18 mouse cellular contexts compared by ENCODE assay signal in the genomic region with DNA sequence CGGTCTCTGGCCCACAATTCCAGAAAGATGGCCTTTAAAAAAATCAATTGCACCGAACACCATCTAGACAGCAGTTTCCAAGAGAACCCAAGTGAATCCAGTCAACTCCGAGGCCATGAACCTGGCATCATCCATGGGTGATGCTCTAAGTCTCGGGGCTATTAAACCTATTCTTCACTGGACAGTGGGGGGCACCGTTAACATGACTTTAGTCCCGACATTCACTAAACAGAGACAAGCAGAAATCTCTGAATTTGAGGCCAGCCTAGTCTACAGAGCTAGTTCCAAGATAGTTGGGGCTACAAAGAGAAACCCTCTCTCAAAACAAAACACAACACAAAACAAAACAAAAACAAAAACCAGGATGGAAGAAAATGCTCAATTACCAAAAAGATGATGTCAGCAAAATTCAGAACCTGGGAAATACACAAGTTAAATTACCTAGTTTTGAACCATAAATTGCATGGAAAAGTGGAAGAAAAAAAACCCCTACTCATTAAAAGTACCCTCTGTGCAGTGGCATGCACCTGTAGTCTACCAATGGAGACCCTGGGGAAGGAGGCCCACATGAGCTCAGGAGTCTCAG. TPM values are rescaled to one million over a fixed set of nuclear protein-coding genes. Genes with fewer than 3 reads are reported as not detected.
DNase-seq lines count a peak whose midpoint lies in the region; TF ChIP-seq lines count a peak whose summit lies in the region.
"Had no signal": no experiment of that assay in that cellular context is flagged by ENCODE, and none has a peak within 500 bp of the region (broad histone marks: within the 10 kb centered on the region; RNA-seq: fewer than 3 reads in every experiment).

No protein-coding gene starts in this region.

- TF ChIP-seq CTCF in thymus, adult 2 months (IDR thresholded peaks at IDR 0.05; ENCODE audit: borderline replicate concordance, control insufficient read depth, extremely low read depth, insufficient read depth, low read length, poor library complexity) = no peak

- no peak overlapping the region for H3K27ac ChIP-seq in thymus, adult 2 months (ENCODE audit: control insufficient read depth, insufficient read depth, low read length)
- H3K27ac ChIP-seq: embryonic facial prominence, embryonic 13.5 days; limb, embryonic 10.5 days; liver, embryonic 15.5 days; stomach, embryonic 15.5 days had no signal

- WGBS in thymus, adult 2 months = 82% methylated on average over 6 of the region's 6 CpGs

- no peaks in the 10 kb centered on the region for H3K27me3 ChIP-seq in thymus, adult 2 months (ENCODE audit: control insufficient read depth, insufficient read depth, low read length)
- H3K27me3 ChIP-seq: embryonic facial prominence, embryonic 13.5 days; heart, embryonic 12.5 days; liver, embryonic 15.5 days; stomach, embryonic 15.5 days had no signal

- H3K4me3 ChIP-seq in thymus, adult 2 months (ENCODE audit: control insufficient read depth, insufficient read depth, low read length) = no peak overlapping the region
- H3K4me3 ChIP-seq: embryonic facial prominence, embryonic 13.5 days; heart, embryonic 12.5 days; limb, embryonic 10.5 days; liver, embryonic 15.5 days; stomach, embryonic 15.5 days had no signal

- DNase-seq in adrenal gland, postnatal 10 days = peak; percentile 6
- DNase-seq in adrenal gland, adult 8-10 months = no peak
- peak; percentile 9 for DNase-seq in kidney, postnatal 14 days
- DNase-seq in kidney, adult 9 months = no peak
- peak; percentile 7 for DNase-seq in thymus, adult 2 months
- DNase-seq in thymus, postnatal 10 days (ENCODE audit: low spot score in 2 of 2) = no peak
- DNase-seq in left cerebral cortex, postnatal 14 days (ENCODE audit: low spot score in 2 of 2) = no peak
- no peak for DNase-seq in urinary bladder, adult 2 months (ENCODE audit: low spot score)
- DNase-seq: B cell, adult 2 months; cerebellum, adult 11 months; gastrocnemius, postnatal 14 days; kidney, postnatal 10 days; thymus, postnatal 25 days had no signal

- TF ChIP-seq POLR2A in thymus, adult 2 months (IDR thresholded peaks at IDR 0.05; ENCODE audit: control insufficient read depth, extremely low read depth, insufficient read depth, low read length, poor library complexity) = no peak

- no peaks in the 10 kb centered on the region for H3K36me3 ChIP-seq in thymus, adult 2 months (ENCODE audit: control insufficient read depth, insufficient read depth, low read length)
- H3K36me3 ChIP-seq: liver, embryonic 15.5 days had no signal

- no peaks in the 10 kb centered on the region for H3K4me1 ChIP-seq in thymus, adult 2 months (replicated peaks; ENCODE audit: control insufficient read depth, insufficient read depth, low read length)
- H3K4me1 ChIP-seq: embryonic facial prominence, embryonic 13.5 days; limb, embryonic 10.5 days; liver, embryonic 15.5 days; stomach, embryonic 15.5 days had no signal

- intact Hi-C loops in left cerebral cortex, postnatal 14 days (cut with DNase I) = loop anchor here (5.0 kb wide), 1 partner anchor 43 kb away; no protein-coding TSS in a partner anchor

RNA-seq across cellular contexts. Expression of a gene that starts 32.5 kb away (rescaled TPM):
- 10 to 100 TPM; 65.9 to 86.4 TPM for total RNA-seq in adrenal gland, postnatal 10 days (2021)
- total RNA-seq in adrenal gland, adult 8-10 months (2022) = 10 to 100 TPM; 66.2 to 94.4 (median 73.4) TPM
- polyA plus RNA-seq in thymus, adult 2 months (2012; rRNA removed) = 26.1 and 29.1 TPM in 2 replicates
- 100 to 1,000 TPM; 387 to 395 TPM for total RNA-seq in left cerebral cortex, postnatal 14 days (2021)
- polyA plus RNA-seq in urinary bladder, adult 2 months (2012; rRNA removed) = 53.9 and 62.1 TPM in 2 replicates

Comparison
In these comparisons a context has a peak if more than half of its experiments do, and no peak if none do; other contexts are left out.
1. DNase-seq: peak in adrenal gland, postnatal 10 days (single experiment), kidney, postnatal 14 days (single experiment) and thymus, adult 2 months (single experiment); none in adrenal gland, adult 8-10 months (single experiment), kidney, adult 9 months (single experiment), thymus, postnatal 10 days (0 of 2), left cerebral cortex, postnatal 14 days (0 of 2) and urinary bladder, adult 2 months (single experiment).
2. RNA of a gene that starts 32.5 kb away (total RNA-seq): 387 to 395 TPM in left cerebral cortex, postnatal 14 days; 65.9 to 86.4 TPM in adrenal gland, postnatal 10 days and 66.2 to 94.4 TPM in adrenal gland, adult 8-10 months; every median in the first group is over 4 times any median in the second.